Mouse (Mus musculus) gastrocnemius, adult 2 months (tissue): ENCODE data around the gene Rbpms2. TPM values are rescaled to one million over a fixed set of nuclear protein-coding genes. Genes with fewer than 3 reads are reported as not detected.

Source experiments
- DNase-seq: peaks from one replicate; pipeline ENCODE4 v3.0.0; 2022
- H3K27ac ChIP-seq: fragments of 200-600 bp; 2 replicates; pipeline ENCODE4 v1.8.1; 2022; ENCODE audit warnings: mild to moderate bottlenecking
- H3K4me3 ChIP-seq: fragments of 200-600 bp; 2 replicates; pipeline ENCODE4 v1.8.1; 2022; ENCODE audit warnings: mild to moderate bottlenecking, moderate library complexity
- CTCF ChIP-seq: fragments of 200-600 bp; IDR thresholded peaks from 2 replicates; pipeline ENCODE4 v1.8.1; 2022; ENCODE audit warnings: antibody characterized with exemption, mild to moderate bottlenecking, moderate library complexity
- intact Hi-C: fragments of 180-260 bp; cut with DNase I; formaldehyde crosslinking; loops from one replicate; pipeline ENCODE4 v1.15.1; 2025
- total RNA-seq, 2 experiments: library from RNA; stranded (reverse); gene quantifications; 2 replicates each; pipeline ENCODE4 v1.2.3; 2021

Rbpms2 gene
- total RNA-seq, 2 experiments from 2014 or later: 0.99 to 1.8 TPM

DNA sequence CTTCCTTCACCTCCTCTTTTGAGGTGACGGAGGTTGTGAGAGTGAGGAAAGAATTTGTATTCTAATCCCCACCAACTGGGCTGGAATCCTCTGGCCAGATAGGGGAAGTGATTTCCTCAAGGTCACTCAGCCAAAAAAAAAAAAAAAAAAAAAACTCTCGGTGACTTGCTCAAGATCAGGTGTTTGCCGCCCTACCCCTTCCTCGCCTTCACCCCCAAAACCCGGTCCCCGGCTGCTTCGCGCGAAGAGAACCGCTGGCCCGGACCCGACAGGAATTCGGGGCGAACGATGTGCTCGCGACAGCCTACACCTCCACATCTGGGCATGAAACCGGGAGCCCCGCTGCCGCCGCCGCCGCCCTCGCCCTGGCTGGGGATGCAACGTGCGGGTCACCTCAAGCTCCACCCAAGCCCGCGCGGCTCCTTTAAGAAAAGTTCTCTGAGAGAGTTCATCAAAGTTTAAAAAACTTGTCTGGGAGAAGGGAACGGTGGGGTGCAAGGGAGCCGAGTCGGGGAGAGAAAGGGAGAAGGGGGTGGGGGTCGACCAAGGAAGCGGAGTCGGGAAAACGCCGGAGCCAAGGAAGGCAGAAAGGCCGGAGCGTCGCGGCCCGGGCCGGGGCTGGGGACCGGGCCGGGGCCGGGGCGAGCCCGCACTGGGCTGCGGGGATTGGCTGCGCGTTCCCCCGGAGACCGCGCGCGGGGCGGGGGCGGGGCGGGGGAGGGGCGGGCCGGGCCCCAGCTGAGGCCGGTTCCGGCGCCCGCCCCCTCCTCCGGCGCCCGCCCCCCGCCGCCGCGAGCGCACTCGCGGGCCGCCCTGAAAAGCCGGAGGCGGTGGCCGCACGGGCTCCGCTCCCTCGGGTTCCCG, 551 bp downstream of the Rbpms2 start:
- no peak for TF ChIP-seq CTCF
- Histone ChIP-seq H3K27ac (peak overlapping the region; percentile 80), H3K4me3 (peak overlapping the region; percentile 88)
- intact Hi-C loops: no loop called here
- DNase-seq: peak; percentile 81

DNA sequence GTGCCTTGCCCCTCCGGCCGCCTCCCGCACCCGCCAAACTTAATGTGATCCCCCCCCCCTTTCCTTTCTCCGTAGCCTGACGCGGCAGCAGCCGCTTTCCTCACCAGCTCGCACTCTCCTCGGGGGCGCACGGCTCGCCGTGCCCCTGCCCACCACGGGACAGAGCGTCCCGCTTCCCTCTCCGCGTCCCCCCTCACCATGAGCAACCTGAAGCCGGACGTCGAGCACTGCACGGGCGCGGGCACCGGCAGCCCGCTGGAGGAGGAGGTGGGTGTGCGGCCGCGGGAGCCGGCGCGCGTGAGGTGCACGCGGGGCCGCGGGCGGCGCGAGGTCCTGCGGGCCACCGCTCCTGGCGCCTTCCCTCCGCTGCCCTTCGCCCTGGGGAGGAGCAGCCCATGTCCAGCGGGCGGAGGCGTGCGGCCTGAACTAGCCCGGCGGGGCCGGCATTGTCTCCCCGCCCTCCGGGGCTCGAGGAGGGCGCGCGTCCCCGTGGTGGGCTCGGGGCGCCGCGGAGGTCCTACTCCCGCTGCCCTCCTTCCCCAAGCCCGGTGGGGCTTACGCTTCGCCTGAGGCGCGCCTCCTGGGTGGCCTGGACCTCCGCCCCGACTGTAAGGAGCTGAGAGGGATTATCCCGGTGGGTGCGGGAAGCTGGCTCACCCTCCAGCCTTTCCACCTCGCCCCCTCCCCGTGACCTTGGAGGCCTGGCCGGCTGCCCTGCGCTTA, 1.3 kb downstream of the Rbpms2 start:
- TF ChIP-seq CTCF: no peak
- Histone ChIP-seq H3K27ac (peak overlapping the region; percentile 76), H3K4me3 (peak overlapping the region; percentile 88)
- intact Hi-C loops: no loop called here
- DNase-seq: peak; percentile 54

DNA sequence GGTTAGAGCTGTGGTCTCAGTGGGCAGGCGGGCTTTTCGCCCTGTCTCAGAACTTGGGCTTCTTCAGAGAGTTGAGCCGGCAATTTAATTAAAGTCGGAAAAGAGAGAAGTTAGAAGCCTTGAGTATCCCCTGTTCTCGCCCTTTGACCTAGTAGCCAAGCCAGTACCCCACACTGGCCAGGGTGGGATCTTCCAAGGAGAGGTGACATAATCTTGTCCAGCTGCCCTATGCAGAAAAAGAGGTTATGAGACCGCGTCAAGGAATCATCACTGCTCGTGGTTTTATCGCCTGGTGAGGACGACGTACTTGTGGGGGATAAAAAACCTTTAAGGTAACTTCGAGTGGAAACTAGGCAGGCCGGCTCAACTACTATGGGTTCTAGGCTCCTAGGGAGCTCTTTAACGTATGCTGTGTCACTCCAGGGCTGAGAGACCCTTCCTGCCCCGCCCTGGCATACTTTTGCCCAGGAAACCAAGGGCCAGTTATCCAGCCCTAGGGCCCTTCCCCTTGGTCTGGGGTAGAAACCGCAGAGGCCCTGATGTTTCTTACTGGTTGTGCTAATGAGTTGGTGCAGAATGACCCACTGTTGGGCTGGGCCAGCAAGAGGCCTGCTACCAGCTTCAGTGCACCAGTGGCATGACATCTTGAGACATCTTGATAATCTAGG, 2.0 kb downstream of the Rbpms2 start:
- no peak for TF ChIP-seq CTCF
- H3K4me3 ChIP-seq: peak overlapping the region; percentile 88
- no peak for DNase-seq
- intact Hi-C loops: no loop called here
- peak overlapping the region; percentile 76 for H3K27ac ChIP-seq

DNA sequence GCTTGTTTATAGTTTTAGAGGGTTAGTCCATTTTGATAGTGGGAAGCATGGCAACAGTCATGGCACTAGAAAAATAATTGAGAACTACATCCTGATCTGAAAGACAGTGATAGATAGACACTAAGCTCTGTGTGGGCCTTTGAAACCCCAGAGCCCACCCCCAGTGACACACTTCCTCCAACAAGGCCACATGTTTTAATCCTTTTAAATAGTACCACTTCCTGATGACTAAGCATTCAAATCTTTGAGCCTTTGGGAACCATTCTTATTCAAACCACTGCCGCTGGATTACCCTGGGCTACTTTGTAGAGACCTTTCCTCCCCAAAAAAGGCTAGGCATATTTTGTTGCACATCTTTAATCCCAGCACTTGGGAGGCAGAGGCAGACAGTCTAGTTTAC, 6.3 kb downstream of the Rbpms2 start:
- DNase-seq: no peak
- intact Hi-C loops: no loop called here
- no peak overlapping the region for H3K4me3 ChIP-seq
- TF ChIP-seq CTCF: no peak
- H3K27ac ChIP-seq: no peak overlapping the region

DNA sequence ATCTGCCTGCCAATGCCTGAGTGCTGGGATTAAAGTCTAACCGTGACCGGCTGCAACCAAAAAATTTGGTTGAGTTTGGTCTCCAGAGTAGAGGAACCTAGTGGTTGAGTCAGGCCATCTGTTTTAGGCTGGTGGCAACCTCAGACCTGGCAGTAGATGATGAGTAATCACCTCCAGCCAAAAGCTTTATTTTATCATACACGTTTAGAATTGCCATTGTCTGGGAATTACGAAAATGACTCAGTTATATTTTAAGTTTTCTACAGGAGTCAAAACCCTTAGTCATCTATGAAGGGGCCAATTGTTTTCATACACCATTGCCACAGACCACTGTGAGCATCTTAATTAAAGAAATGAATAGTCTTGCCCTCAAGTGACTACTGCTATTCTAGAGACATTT, 7.5 kb downstream of the Rbpms2 start:
- intact Hi-C loops: no loop called here
- no peak for DNase-seq
- no peak for TF ChIP-seq CTCF
- Histone ChIP-seq H3K27ac (no peak overlapping the region), H3K4me3 (no peak overlapping the region)

DNA sequence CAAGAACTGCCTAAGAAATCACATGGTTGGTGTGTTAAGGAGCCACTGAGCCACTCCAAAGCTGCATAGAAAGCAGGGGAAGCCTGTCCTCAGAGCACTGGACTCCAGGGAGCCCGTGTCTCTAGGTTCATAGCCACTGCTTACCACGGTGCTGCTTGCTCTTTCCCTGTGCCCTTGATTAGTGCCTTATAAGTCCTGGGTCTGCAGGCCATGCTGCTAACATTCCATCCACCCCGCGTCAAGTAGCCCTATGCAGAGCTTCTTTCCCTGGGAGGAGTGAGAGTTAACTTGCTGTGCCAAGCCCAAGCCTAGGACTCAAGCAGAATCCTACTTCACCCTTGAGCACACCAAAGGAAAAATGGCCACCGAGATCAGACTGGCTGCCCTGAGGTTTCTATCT, 9.6 kb downstream of the Rbpms2 start:
- H3K4me3 ChIP-seq: no peak overlapping the region
- TF ChIP-seq CTCF: no peak
- no peak for DNase-seq
- H3K27ac ChIP-seq: peak overlapping the region; percentile 63
- intact Hi-C loops: no loop called here

DNA sequence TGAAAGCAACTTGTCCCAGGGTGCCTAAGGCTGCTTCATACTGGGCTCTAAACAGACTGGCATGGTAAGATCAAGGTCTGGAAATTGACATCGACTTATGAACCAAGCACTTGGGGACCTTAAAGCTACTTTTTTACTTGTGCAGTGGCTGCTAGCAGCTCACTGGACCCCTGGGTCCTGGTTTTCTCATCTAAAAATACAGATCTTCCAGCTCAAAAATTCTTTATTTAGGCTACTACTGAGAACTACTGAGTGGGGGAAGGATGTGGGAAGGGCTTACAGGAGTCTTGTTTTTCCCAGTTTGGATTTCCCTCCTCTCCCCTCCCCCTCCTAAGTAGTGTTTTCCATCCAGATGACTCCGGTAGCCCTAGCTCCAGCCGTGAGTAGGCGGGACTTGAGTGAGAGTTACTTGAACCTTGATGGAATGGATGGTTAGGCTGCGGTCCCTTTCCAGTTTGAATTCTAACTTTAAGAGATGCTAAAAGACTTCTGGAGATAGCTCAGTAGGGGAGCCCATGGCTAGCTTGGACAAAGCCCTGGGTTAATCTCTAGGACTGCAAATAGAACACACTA, 11.5 kb downstream of the Rbpms2 start:
- intact Hi-C loops: no loop called here
- peak overlapping the region; percentile 63 for H3K27ac ChIP-seq
- H3K4me3 ChIP-seq: no peak overlapping the region
- TF ChIP-seq CTCF: no peak
- no peak for DNase-seq

DNA sequence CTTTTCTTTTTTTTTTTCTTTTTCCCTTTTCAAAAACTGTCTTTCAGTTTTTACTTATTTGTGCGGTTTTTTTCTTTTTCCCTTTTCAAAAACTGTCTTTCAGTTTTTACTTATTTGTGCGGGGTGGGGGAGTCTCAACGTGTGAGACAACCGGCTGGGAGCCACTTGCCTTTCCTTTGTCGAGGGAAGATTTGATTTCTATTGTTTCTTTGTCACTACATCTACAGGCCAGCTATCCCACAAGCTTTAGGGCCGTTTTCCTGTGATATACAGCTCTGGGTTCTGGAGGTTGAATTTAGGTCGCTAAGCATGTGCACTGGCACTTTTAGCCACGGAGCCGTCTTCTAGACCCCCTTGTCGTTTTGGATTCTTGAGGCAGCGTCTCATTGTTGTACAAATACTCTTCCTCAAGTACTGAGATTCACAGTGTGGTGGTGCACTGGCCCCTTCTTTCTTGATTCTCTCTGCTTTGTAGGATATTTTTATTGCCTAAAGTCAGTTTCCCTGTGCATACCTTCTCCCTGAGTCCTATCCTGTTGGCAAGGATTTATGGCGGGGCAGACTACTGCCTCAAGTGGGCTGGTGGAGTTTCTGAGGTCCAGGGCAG, 12.1 kb downstream of the Rbpms2 start:
- H3K4me3 ChIP-seq: no peak overlapping the region
- TF ChIP-seq CTCF: no peak
- DNase-seq: no peak
- intact Hi-C loops: no loop called here
- H3K27ac ChIP-seq: peak overlapping the region; percentile 54

DNA sequence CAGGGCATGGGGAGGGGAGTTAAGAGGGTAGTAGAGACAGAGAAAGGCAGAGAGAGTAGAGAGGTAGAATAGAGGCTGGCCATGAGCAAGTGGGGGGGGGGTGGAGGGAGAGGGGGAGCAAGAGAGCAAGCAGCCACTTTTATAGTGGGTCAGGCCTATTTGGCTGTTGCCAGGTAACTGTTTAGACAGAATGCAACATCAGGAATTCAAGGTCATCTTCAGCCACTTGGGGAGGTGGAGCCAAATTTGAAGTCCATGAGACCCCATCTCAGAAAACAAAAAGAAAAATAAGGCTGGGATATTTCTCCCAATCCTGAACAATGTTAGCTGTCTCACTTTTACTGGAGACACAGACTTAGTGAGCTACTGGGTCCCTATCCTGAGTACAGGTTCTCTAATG, 13.1 kb downstream of the Rbpms2 start:
- DNase-seq: no peak
- no peak for TF ChIP-seq CTCF
- intact Hi-C loops: no loop called here
- Histone ChIP-seq H3K4me3 (no peak overlapping the region), H3K27ac (no peak overlapping the region)

DNA sequence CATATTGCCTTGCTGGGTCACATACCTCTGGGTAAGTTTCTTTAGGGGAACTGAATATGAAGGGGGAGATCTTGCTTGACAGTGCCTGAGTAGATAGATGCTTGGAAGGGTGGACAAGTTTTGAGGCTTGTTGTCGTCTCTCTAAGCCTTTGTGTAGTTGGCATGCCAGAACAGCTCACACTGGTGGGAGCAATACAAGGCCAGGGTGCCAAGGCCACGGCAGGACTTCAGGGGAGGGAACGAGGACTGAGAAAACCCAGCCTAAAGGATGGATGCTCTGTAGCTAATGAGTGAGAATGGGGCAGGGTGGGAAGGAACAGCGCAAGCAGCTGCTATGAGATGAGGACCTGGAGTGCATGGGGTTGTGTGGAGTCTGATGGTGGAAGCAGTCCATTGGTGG, 15.5 kb downstream of the Rbpms2 start:
- intact Hi-C loops: no loop called here
- Histone ChIP-seq H3K4me3 (no peak overlapping the region), H3K27ac (0 out of 2 replicates have a peak overlapping the region, but pooled peaks have one; percentile 67)
- no peak for DNase-seq
- no peak for TF ChIP-seq CTCF

DNA sequence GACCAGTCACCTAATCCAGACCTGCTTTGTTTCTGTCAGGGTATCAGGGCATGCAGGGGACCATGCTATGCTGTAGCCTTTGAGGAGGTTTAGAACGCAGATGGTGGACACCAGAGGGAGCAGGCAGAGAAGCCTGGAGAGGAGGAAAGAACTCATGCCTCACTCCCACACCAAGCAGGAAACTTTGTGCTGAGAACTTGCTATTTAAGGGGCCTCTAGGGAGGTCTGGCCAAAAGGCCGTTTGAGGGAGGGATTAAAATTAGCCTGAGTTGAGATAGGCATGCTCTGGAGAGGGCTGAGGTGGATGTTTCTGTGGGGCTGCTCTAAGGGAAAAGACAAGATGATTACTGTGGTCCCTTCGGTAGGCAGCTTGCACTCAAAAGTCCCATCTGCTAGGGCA, 16.5 kb downstream of the Rbpms2 start:
- no peak for TF ChIP-seq CTCF
- intact Hi-C loops: no loop called here
- no peak overlapping the region for H3K4me3 ChIP-seq
- H3K27ac ChIP-seq: peak overlapping the region; percentile 67
- no peak for DNase-seq

DNA sequence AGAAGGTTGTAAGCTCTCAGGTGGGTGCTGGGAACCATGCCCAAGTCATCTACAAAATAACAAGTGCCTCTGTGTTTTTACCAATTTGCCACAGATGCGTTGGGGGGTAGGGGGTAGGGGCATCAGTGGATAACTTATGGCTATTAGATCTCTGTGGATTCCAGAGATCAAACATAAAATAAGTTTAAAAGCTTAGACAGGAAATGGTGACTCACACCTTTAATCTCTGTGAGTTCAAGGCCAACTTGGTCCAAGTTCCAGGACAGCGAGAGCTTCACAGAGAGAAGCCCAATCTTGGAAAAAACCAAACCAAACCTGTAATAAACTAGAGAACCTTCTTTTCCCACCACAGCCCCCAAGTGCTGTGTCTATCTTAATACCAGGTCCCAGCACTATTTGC, 17.3 kb downstream of the Rbpms2 start:
- H3K27ac ChIP-seq: peak overlapping the region; percentile 66; the same call in 1 of the 2 replicates
- no peak for TF ChIP-seq CTCF
- no peak for DNase-seq
- no peak overlapping the region for H3K4me3 ChIP-seq
- intact Hi-C loops: no loop called here
